Mouse (Mus musculus) neural tube, embryonic 11.5 days (tissue): Measurements from ENCODE around the gene Tmem108. TPM values are rescaled to one million over a fixed set of nuclear protein-coding genes. Genes with fewer than 3 reads are reported as not detected.

Experiments
- ATAC-seq: fragments of 200-750 bp; cut with Nextera tagmentation; 2 replicates; pipeline ENCODE4 v1.8.0; 2017; ENCODE audit warnings: moderate number of reproducible peaks, mild to moderate bottlenecking, moderate TSS enrichment, moderate library complexity; ENCODE audit not compliant: insufficient read depth, low FRiP score, low TSS enrichment
- DNase-seq: peaks from one replicate; pipeline ENCODE4 v3.0.0-alpha.2; 2015; ENCODE audit warnings: low spot score
- H3K27ac ChIP-seq: fragments of 300-500 bp; sonication (generic); 2 replicates; pipeline ENCODE4 v1.5.1; 2014; ENCODE audit warnings: low read depth, mild to moderate bottlenecking, low read length
- H3K27me3 ChIP-seq: fragments of 300-500 bp; sonication (generic); 2 replicates; pipeline ENCODE4 v1.6.1; 2014; ENCODE audit warnings: mild to moderate bottlenecking, low read length, mixed read lengths; ENCODE audit not compliant: control insufficient read depth, insufficient read depth
- H3K36me3 ChIP-seq: fragments of 300-500 bp; sonication (generic); 2 replicates; pipeline ENCODE4 v1.6.1; 2014; ENCODE audit warnings: mild to moderate bottlenecking, low read length, moderate library complexity, mixed read lengths; ENCODE audit not compliant: control insufficient read depth, insufficient read depth
- H3K4me1 ChIP-seq: fragments of 300-500 bp; sonication (generic); 2 replicates; pipeline ENCODE4 v1.6.1; 2014; ENCODE audit warnings: low read length, mixed read lengths; ENCODE audit not compliant: control insufficient read depth, insufficient read depth
- H3K4me2 ChIP-seq: fragments of 300-500 bp; sonication (generic); 2 replicates; pipeline ENCODE4 v1.6.1; 2014; ENCODE audit warnings: low read depth, mild to moderate bottlenecking, moderate library complexity
- H3K4me3 ChIP-seq: fragments of 300-500 bp; sonication (generic); 2 replicates; pipeline ENCODE4 v1.5.1; 2014; ENCODE audit warnings: low read depth, low read length
- H3K9ac ChIP-seq: fragments of 300-500 bp; sonication (generic); 2 replicates; pipeline ENCODE4 v1.6.1; 2014; ENCODE audit warnings: mild to moderate bottlenecking, low read length
- H3K9me3 ChIP-seq: fragments of 300-500 bp; sonication (generic); 2 replicates; pipeline ENCODE4 v1.6.1; 2016; ENCODE audit warnings: low read length; ENCODE audit not compliant: control insufficient read depth
- WGBS: fragments of 180-500 bp; shearing (Covaris S2); extraction: QIAGEN DNeasy Blood & Tissue Kit; methylation state at CpG from one replicate; pipeline ENCODE4 v1.1.7; 2014; 5-methylcytosine and 5-hydroxymethylcytosine counted together
- polyA plus RNA-seq: library from polyadenylated mRNA; unstranded; fragments of >200 nt; fragmentation: Nextera tagmentation; extraction: Ambion mirVana; gene quantifications from 2 replicates; pipeline ENCODE4 v1.2.1, GENCODE M21; 2014

Tmem108 gene
- polyA plus RNA-seq, 1 experiment from 2014 or later = 19.9 TPM

DNA sequence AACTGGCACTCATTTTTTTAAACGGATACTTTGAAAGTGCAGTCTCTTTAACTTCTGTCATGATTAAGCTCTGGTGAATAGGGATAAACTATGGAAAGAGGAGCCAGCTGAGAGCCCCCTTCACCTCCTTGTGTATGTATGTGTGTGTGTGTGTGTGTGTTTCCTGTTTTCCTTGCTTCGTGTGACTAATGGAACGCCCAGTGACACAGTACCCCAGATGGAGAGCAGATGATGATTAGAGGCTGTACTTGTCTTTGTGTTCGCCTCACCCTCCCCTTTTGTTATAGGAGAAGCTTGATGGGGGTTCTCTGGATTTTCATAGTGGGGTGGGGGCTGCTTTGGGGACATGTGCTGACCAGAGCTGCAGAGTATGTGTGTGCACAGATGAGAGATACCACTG lies 216.4 kb downstream of the Tmem108 start:
- no peaks in the 10 kb centered on the region for H3K36me3 ChIP-seq
- WGBS = 45% methylated on average over 4 of the region's 4 CpGs
- no peaks in the 10 kb centered on the region for H3K27me3 ChIP-seq
- DNase-seq = no peak
- H3K9ac ChIP-seq = no peak overlapping the region
- H3K4me2 ChIP-seq = no peak overlapping the region
- ATAC-seq = no peak
- H3K4me3 ChIP-seq = no peak overlapping the region
- H3K27ac ChIP-seq = no peak overlapping the region
- H3K4me1 ChIP-seq = peaks cover 2% of the 10 kb centered on the region; the same call in 1 of the 2 replicates
- H3K9me3 ChIP-seq = no peaks in the 10 kb centered on the region

DNA sequence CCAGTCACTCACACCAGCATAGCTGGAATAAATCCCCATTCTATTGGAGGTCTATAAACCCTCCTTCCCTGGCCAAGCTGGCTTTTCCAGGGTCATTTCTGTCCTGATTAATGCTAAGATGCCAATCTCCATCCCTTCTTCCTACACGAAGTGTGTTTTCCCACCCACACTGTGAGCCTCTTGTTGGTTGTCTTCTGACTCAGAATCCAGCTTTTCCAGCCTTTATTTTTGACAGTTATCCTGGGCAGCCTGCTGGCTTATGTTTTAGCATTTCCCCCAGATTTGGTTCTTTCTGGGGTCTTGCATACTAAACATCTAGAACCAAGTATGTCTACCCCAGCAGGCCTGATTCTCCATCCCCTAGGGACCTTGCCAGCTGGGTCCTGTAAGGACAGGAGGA lies 217.0 kb downstream of the Tmem108 start:
- Histone ChIP-seq H3K4me2 (no peak overlapping the region), H3K27me3 (no peaks in the 10 kb centered on the region), H3K27ac (no peak overlapping the region), H3K4me1 (peaks cover 5% of the 10 kb centered on the region; the same call in 1 of the 2 replicates), H3K4me3 (no peak overlapping the region), H3K9me3 (no peaks in the 10 kb centered on the region), H3K9ac (no peak overlapping the region), H3K36me3 (no peaks in the 10 kb centered on the region)
- DNase-seq = no peak
- 73% methylated on average over 1 of the region's 1 CpGs for WGBS
- ATAC-seq = no peak

DNA sequence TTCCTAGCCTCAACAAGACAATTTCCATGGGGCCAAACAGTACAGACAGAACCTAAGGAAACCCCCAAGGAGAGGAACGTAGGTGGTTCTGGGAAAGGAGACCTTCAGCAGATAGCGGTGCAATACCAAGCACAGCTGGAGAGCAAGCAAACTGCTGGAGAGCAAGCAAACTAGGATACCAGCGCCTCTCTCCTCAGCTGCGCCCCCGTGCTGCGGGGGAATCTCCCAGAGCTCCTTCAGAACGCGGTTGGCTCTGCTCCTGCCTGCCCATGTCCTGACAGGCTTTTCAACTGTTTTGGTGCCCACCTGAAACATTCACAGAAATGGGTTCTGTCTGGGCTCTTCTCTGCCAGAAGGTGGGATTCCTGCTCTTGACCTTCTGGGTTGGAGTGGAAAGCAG lies 221.1 kb downstream of the Tmem108 start:
- Histone ChIP-seq H3K9me3 (no peaks in the 10 kb centered on the region), H3K36me3 (no peaks in the 10 kb centered on the region), H3K27ac (no peak overlapping the region), H3K4me2 (no peak overlapping the region), H3K9ac (no peak overlapping the region), H3K4me3 (no peak overlapping the region), H3K4me1 (peaks cover 8% of the 10 kb centered on the region), H3K27me3 (no peaks in the 10 kb centered on the region)
- no peak for ATAC-seq
- DNase-seq = no peak
- WGBS = 74% methylated on average over 8 of the region's 8 CpGs

DNA sequence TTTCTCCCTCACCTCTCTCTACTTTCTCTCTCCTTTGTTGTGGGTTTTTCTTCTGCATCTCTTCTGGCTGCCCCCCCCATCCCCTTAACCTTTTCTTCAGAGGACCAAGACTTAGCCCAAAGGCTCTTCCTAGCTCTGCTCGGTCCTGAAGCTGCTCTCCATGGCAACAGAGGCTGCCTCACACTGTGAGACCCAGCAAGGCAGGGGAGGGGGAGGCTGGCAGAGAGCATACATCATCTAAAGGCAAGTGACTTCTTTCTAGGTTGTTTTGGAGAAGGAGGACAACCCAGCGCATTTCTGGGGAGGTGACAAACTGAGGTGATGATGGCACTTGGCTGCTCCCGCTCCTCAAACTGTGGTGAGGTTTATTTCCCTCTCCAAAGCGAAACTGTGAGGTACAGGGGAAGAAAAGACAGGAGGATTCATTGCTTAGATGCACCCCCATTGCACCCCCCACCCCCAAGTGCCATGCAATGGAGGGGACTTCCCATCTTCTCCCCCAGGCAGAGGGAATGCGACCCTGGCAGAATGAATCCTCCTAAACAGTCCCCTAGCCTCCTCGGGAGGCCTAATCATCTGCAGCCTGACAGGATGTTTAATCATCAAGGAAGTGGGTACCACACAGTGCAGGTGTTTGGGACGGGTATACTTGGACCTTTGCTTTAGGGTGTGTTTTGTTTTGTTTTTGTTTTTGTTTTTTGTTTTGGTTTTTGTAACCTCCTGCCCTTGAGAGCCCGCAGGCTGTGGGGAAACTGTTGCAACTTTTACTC lies 223.4 kb downstream of the Tmem108 start:
- no peak overlapping the region for H3K4me3 ChIP-seq
- no peaks in the 10 kb centered on the region for H3K9me3 ChIP-seq
- no peak overlapping the region for H3K4me2 ChIP-seq
- H3K36me3 ChIP-seq = no peaks in the 10 kb centered on the region
- no peak for ATAC-seq
- H3K4me1 ChIP-seq = peaks cover 5% of the 10 kb centered on the region; the same call in 1 of the 2 replicates
- 38% methylated on average over 8 of the region's 8 CpGs for WGBS
- DNase-seq = no peak
- no peak overlapping the region for H3K9ac ChIP-seq
- no peak overlapping the region for H3K27ac ChIP-seq
- no peaks in the 10 kb centered on the region for H3K27me3 ChIP-seq

DNA sequence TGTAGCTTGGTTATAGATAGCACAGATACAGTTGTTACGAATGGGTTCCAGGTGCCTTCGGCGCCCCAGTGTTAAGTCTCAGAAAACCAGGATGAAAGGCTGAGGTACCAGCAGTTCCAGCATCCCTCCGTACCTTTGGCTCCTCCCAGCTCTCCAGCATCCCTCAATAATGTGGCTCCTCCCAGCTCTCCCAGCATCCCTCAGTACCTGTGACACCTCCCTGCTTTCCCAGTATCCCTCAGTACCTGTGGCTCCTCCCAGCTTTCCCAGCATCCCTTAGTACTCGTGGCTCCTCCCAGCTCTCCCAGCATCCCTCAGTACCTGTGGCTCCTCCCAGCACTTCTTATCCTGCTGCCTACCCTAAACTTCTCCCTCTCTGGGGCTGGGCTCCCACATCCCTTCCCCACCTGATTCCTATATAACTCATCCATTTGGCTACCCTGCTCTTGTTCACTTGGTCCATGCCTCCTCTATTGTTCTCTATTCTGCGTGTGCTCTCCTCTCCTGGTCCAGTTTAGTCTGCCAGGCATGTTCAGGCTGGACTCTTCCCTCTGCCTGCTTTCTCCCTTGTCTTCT lies 225.5 kb downstream of the Tmem108 start:
- 92% methylated on average over 6 of the region's 6 CpGs for WGBS
- H3K4me1 ChIP-seq = peaks cover 5% of the 10 kb centered on the region; the same call in 1 of the 2 replicates
- H3K36me3 ChIP-seq = no peaks in the 10 kb centered on the region
- H3K27me3 ChIP-seq = no peaks in the 10 kb centered on the region
- no peak overlapping the region for H3K4me2 ChIP-seq
- no peaks in the 10 kb centered on the region for H3K9me3 ChIP-seq
- no peak overlapping the region for H3K27ac ChIP-seq
- ATAC-seq (no peak), DNase-seq (no peak)
- H3K4me3 ChIP-seq = no peak overlapping the region
- no peak overlapping the region for H3K9ac ChIP-seq

DNA sequence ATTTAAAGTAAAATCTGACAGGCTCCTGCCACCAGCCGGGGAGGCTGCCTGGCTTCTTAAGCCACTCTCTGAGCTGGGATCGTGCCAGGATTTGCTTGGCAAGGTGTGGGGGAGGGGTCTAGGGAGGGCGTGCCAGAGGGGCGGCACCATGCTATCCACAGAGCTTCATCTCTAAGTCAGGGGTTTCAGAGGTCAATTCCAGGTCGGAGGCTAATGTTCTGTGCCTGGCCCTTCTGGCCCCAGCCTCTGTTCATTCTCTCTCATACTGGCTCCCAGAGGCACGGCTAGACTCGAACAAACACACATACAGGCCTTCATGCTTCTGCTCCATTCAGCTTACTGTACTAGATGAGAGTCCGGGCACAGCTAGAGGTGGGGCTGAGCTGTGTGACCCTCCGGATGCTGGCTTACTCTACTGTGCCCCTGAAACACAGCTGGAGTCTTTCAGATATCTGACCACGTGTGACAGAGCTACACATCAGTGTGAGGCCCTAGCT lies 236.5 kb downstream of the Tmem108 start:
- Histone ChIP-seq H3K27ac (0 out of 2 replicates have a peak overlapping the region, but pooled peaks have one; percentile 34), H3K4me2 (no peak overlapping the region), H3K36me3 (no peaks in the 10 kb centered on the region), H3K4me1 (peaks cover 26% of the 10 kb centered on the region), H3K27me3 (no peaks in the 10 kb centered on the region), H3K4me3 (no peak overlapping the region), H3K9me3 (no peaks in the 10 kb centered on the region), H3K9ac (no peak overlapping the region)
- peak; percentile 51; the same call in 1 of the 2 replicates for ATAC-seq
- 17% methylated on average over 10 of the region's 10 CpGs for WGBS
- DNase-seq = peak; percentile 42

DNA sequence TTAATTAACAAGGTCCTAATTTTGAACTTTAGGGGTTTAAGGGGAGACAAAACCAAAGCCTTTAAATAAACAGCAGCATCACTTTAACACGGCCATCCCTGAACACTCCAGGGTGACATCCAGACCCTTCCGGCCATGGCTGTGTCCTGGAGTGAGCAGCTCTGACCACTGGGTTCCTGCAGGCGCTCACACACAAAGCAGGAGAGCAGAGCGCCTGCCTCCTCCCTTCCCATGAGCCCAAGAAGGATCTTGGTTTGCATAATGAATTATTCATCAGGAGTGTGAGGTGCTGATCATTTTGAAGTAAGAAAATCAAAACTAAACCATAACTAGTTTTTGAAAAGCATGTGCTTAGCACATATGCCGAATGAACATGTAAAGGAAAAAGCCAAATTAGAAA lies 237.0 kb downstream of the Tmem108 start:
- Histone ChIP-seq H3K4me1 (peaks cover 26% of the 10 kb centered on the region), H3K36me3 (no peaks in the 10 kb centered on the region), H3K4me3 (no peak overlapping the region), H3K9me3 (no peaks in the 10 kb centered on the region), H3K9ac (no peak overlapping the region), H3K27ac (no peak overlapping the region), H3K27me3 (no peaks in the 10 kb centered on the region), H3K4me2 (no peak overlapping the region)
- peak; percentile 60 for DNase-seq
- WGBS = 19% methylated on average over 5 of the region's 5 CpGs
- ATAC-seq = peak; percentile 71

DNA sequence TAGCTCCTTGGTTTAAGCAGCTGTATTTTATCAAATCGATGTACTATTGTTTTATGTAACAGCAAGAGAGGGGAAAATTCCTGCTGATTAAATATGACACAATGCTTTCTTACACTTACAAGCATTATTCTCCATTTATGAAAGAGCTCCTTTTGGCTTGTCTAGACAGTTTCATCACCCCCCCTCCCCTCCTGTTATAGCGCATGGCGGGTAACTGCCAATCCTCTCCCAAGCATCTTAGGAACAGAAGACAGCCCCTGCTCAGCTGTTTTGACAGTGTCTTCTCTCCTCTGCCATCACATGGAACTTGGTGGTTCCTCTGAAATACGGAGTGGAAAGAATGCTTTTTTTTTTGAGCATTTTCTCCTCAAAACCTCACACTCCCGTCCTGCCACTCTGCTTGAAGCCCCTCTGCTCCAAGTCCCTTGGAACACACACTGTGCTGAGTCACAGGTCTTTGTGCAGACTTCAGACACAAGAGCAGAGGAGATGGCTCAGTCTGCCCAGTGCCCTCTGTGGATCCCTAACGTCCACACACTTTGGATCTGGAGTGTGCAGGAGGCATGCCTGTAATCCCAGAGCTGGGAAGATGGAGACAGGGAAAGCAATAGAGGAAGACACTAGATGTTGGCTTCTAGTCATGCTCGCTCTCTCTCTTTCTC lies 237.8 kb downstream of the Tmem108 start:
- H3K36me3 ChIP-seq = no peaks in the 10 kb centered on the region
- no peaks in the 10 kb centered on the region for H3K27me3 ChIP-seq
- peaks cover 26% of the 10 kb centered on the region for H3K4me1 ChIP-seq
- DNase-seq = peak; percentile 13
- WGBS = 66% methylated on average over 7 of the region's 7 CpGs
- no peak overlapping the region for H3K4me2 ChIP-seq
- no peak overlapping the region for H3K4me3 ChIP-seq
- no peak overlapping the region for H3K9ac ChIP-seq
- no peak; the same call in 1 of the 2 replicates for ATAC-seq
- H3K27ac ChIP-seq = 0 out of 2 replicates have a peak overlapping the region, but pooled peaks have one; percentile 4
- H3K9me3 ChIP-seq = no peaks in the 10 kb centered on the region
